Mouse (Mus musculus): ENCODE results near the gene Pcdh7. TPM values are rescaled to one million over a fixed set of nuclear protein-coding genes. Genes with fewer than 3 reads are reported as not detected.

Gene Pcdh7
- 0.29 TPM for polyA plus RNA-seq (2017; shearing (Covaris generic))

GRCm38 (mm10) chr5:57717906-57718875 lies at the start of gene Pcdh7:
Gene Pcdh7, plus strand, starts transcription at chr5:57717967.

Measured in effector memory CD4-positive, alpha-beta T cell, adult 5 months (primary cell).